Mouse (Mus musculus) urinary bladder, postnatal 10 days (tissue): ENCODE measurements at regions not wholly inside any gene's neighbourhood (a gene's known extent, or its start where the extent isn't known, plus 50 kb on each side); places are given as distances from the start of the nearest gene placed in this dataset.

Source experiments
- DNase-seq: peaks from one replicate; pipeline ENCODE4 v3.0.0; 2022; ENCODE audit warnings: low spot score

GRCm38 (mm10) chrX:12834681-12835080 lies 72.8 kb upstream of the Med14 start:
- DNase-seq = no peak

DNA sequence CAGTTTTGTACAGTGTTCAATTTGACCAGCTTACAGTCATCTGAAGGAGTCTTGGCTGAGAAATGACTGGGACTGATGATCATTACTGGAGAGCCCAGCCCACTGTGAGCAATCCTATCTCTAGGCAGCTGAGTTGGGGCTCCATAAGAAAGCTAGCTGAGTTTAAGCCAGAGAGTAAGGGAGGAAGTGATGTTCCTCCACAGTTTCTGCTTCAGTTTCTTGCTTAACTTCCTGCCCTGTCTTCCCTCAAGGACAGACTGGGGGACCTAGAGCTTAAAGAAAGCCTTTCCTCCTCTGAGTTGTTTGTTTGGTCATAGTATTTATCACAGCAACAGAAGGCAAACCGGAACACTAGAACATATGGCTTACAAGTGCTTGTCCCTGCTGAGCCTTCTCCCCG lies 70.8 kb upstream of the Med14 start:
- DNase-seq = no peak

- DNase-seq = no peak
Measured at GRCm38 (mm10) chrX:12829165-12829564, 67.3 kb upstream of the Med14 start.

GRCm38 (mm10) chrX:12827299-12827872 lies 65.5 kb upstream of the Med14 start:
- DNase-seq = no peak

DNA sequence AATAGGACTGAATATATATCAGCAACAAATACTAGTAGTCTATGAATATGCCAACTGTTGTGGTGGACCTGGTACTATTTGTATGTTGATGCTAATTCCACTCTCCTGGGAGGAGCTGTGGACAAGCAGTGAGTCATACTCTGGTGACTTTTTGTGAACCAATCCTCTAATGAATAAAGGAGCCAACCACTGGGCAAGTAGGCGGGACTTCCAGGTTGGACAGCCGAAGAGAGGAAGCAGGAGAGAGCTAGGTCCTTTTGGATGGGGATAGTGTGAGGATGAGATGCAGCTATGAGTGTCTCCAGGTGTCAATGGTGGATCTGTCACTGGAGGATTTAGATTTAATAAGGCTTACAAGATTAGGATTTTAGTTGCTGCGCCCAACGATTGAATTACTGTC lies 64.8 kb upstream of the Med14 start:
- DNase-seq = no peak

- DNase-seq = no peak
Measured at GRCm38 (mm10) chrX:12825262-12825661, 63.4 kb upstream of the Med14 start.

DNA sequence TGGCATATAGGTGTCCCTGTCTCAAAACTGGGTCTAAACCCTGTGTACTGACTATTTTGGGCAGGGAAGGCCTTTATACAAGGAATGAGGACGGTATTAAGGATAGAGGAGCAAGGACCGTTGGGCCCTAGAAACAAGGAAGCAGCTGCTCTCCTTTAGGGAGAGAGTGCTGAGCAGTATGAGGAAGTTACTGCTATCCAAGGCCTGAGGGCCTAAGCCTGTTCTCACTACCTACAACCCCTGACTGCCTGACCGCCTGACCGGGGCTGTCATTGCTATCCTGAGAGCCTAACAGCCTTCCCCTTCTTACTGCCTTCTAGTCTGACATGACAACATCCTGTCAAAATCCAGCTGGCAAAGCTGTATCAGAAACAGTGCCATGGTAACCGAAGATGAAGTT lies 62.6 kb upstream of the Med14 start:
- DNase-seq = no peak

DNA sequence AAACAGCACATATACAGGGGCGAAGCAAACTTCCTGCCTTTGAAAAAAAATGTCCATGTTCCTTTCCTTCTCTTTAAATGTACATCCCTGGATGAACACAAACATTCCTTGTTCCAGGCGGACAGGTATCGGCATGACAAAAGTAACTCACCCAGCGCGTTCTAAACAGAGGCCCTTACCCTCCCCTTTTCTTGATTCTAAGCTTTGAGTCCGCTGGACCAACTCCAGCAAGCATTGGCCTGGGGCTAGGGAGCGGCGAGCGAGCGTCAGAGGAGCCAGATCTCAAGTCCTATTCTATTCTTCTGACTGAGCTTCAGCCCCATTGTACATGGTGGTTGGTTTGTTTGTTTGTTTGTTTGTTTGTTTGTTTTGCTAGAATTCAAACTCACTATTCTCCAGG lies 60.9 kb upstream of the Med14 start:
- no peak for DNase-seq

DNA sequence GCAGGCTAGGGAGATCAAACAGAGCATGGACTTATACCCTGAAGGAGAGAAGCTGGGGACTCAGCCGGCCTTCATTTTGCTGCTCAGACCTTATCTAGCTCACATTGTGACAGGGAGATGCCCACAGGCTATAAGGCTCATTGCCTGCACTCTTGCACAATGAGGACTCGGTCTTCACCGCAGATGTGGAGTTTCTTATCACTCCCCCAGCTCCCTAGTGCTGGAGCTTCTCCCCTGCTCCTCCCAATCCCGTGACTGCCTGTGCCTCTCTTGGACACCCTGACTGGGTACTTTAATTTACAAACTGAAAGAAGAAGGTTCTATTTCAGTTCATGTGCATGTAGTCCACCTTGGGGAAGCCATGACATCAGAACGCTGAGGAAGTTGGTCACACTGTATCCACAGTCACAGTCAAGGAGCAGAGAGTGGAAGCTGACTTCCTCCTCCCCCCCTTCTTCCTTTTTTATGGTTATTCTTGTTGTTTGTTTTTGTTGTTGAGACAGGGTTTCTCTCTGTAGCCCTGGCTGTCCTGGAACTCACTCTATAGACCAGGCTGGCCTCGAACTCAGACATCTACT lies 51.3 kb upstream of the Med14 start:
- DNase-seq = no peak
